Mouse (Mus musculus) intestine, embryonic 16.5 days (tissue): ENCODE data around the gene Phykpl. TPM values are rescaled to one million over a fixed set of nuclear protein-coding genes. Genes with fewer than 3 reads are reported as not detected.

Experiments used
- ATAC-seq: fragments of 200-750 bp; cut with Nextera tagmentation; 2 replicates; pipeline ENCODE4 v1.8.0; 2017; ENCODE audit warnings: moderate TSS enrichment, moderate library complexity
- H3K27ac ChIP-seq: fragments of 300-500 bp; sonication (generic); 2 replicates; pipeline ENCODE4 v1.5.1; 2014; ENCODE audit warnings: mild to moderate bottlenecking, low read length
- H3K27me3 ChIP-seq: fragments of 300-500 bp; sonication (generic); replicated peaks from 2 replicates; pipeline ENCODE4 v1.6.1; 2014; ENCODE audit warnings: low read length, control low read depth, mixed read lengths; ENCODE audit not compliant: control insufficient read depth, insufficient read depth
- H3K36me3 ChIP-seq: fragments of 300-500 bp; sonication (generic); 2 replicates; pipeline ENCODE4 v1.6.1; 2014; ENCODE audit warnings: low read length, control low read depth; ENCODE audit not compliant: control insufficient read depth, insufficient read depth
- H3K4me1 ChIP-seq: fragments of 300-500 bp; sonication (generic); 2 replicates; pipeline ENCODE4 v1.6.1; 2014; ENCODE audit warnings: low read length, control low read depth, mixed read lengths; ENCODE audit not compliant: control insufficient read depth, insufficient read depth
- H3K4me2 ChIP-seq: fragments of 300-500 bp; sonication (generic); 2 replicates; pipeline ENCODE4 v1.6.1; 2014; ENCODE audit warnings: low read depth, low read length, control low read depth
- H3K4me3 ChIP-seq: fragments of 300-500 bp; sonication (generic); 2 replicates; pipeline ENCODE4 v1.5.1; 2014; ENCODE audit warnings: mild to moderate bottlenecking, low read length
- H3K9ac ChIP-seq: fragments of 300-500 bp; sonication (generic); 2 replicates; pipeline ENCODE4 v1.6.1; 2014; ENCODE audit warnings: low read depth, low read length
- H3K9me3 ChIP-seq: fragments of 300-500 bp; sonication (generic); 2 replicates; pipeline ENCODE4 v1.6.1; 2016; ENCODE audit warnings: low read length, control low read depth; ENCODE audit not compliant: control insufficient read depth
- WGBS: fragments of 180-500 bp; shearing (Covaris S2); extraction: QIAGEN DNeasy Blood & Tissue Kit; methylation state at CpG from one replicate; pipeline ENCODE4 v1.1.7; 2014; 5-methylcytosine and 5-hydroxymethylcytosine counted together
- polyA plus RNA-seq: library from polyadenylated mRNA; unstranded; fragments of >200 nt; fragmentation: Nextera tagmentation; extraction: Ambion mirVana; gene quantifications from 2 replicates; pipeline ENCODE4 v1.2.1, GENCODE M21; 2015

Gene Phykpl
- polyA plus RNA-seq, 1 experiment from 2014 or later: 20.9 TPM

GRCm38 (mm10) chr11:51643761-51644160, 59.2 kb downstream of the Phykpl start:
- H3K4me3 ChIP-seq: no peak overlapping the region
- no peaks in the 10 kb centered on the region for H3K9me3 ChIP-seq
- H3K36me3 ChIP-seq: peaks cover 6% of the 10 kb centered on the region; the same call in 1 of the 2 replicates
- no peak overlapping the region for H3K4me2 ChIP-seq
- 56% methylated on average over 15 of the region's 15 CpGs for WGBS
- H3K27me3 ChIP-seq: no peaks in the 10 kb centered on the region
- peak overlapping the region; percentile 28; the same call in 1 of the 2 replicates for H3K27ac ChIP-seq
- peaks cover 26% of the 10 kb centered on the region for H3K4me1 ChIP-seq
- ATAC-seq: no peak
- peak overlapping the region; percentile 14; the same call in 1 of the 2 replicates for H3K9ac ChIP-seq

GRCm38 (mm10) chr11:51644217-51644616, 59.7 kb downstream of the Phykpl start:
- H3K4me2 ChIP-seq: no peak overlapping the region
- no peak overlapping the region for H3K27ac ChIP-seq
- no peak for ATAC-seq
- WGBS: 72% methylated on average over 16 of the region's 16 CpGs
- no peaks in the 10 kb centered on the region for H3K9me3 ChIP-seq
- H3K9ac ChIP-seq: 0 out of 2 replicates have a peak overlapping the region, but pooled peaks have one; percentile 14
- no peaks in the 10 kb centered on the region for H3K27me3 ChIP-seq
- peaks cover 31% of the 10 kb centered on the region for H3K4me1 ChIP-seq
- peaks cover 6% of the 10 kb centered on the region; the same call in 1 of the 2 replicates for H3K36me3 ChIP-seq
- H3K4me3 ChIP-seq: no peak overlapping the region

- no peaks in the 10 kb centered on the region for H3K27me3 ChIP-seq
- no peaks in the 10 kb centered on the region for H3K9me3 ChIP-seq
- no peak overlapping the region for H3K4me3 ChIP-seq
- H3K9ac ChIP-seq: 0 out of 2 replicates have a peak overlapping the region, but pooled peaks have one; percentile 19
- H3K36me3 ChIP-seq: peaks cover 6% of the 10 kb centered on the region; the same call in 1 of the 2 replicates
- 76% methylated on average over 13 of the region's 13 CpGs for WGBS
- H3K4me1 ChIP-seq: peaks cover 40% of the 10 kb centered on the region
- no peak overlapping the region for H3K4me2 ChIP-seq
- no peak overlapping the region for H3K27ac ChIP-seq
- ATAC-seq: no peak
Observed at GRCm38 (mm10) chr11:51645293-51645692, 60.7 kb downstream of the Phykpl start.

- Histone ChIP-seq H3K9me3 (no peaks in the 10 kb centered on the region), H3K4me2 (no peak overlapping the region), H3K9ac (0 out of 2 replicates have a peak overlapping the region, but pooled peaks have one; percentile 10), H3K4me3 (no peak overlapping the region), H3K36me3 (peaks cover 6% of the 10 kb centered on the region; the same call in 1 of the 2 replicates), H3K27ac (no peak overlapping the region), H3K27me3 (no peaks in the 10 kb centered on the region), H3K4me1 (peaks cover 34% of the 10 kb centered on the region)
- 76% methylated on average over 7 of the region's 7 CpGs for WGBS
- ATAC-seq: no peak
Observed at GRCm38 (mm10) chr11:51646245-51646644, 61.7 kb downstream of the Phykpl start.

- Histone ChIP-seq H3K27me3 (no peaks in the 10 kb centered on the region), H3K4me1 (peaks cover 34% of the 10 kb centered on the region), H3K4me2 (no peak overlapping the region), H3K27ac (peak overlapping the region; percentile 61), H3K9me3 (no peaks in the 10 kb centered on the region), H3K4me3 (peak overlapping the region; percentile 1; the same call in 1 of the 2 replicates), H3K36me3 (peaks cover 6% of the 10 kb centered on the region; the same call in 1 of the 2 replicates), H3K9ac (no peak overlapping the region)
- ATAC-seq: no peak
- 57% methylated on average over 15 of the region's 15 CpGs for WGBS
Observed at GRCm38 (mm10) chr11:51646751-51647667, 62.5 kb downstream of the Phykpl start.

- Histone ChIP-seq H3K4me3 (peak overlapping the region; percentile 22; the same call in 1 of the 2 replicates), H3K4me2 (0 out of 2 replicates have a peak overlapping the region, but pooled peaks have one; percentile 92), H3K9ac (peak overlapping the region; percentile 43; the same call in 1 of the 2 replicates), H3K27me3 (no peaks in the 10 kb centered on the region), H3K4me1 (peaks cover 31% of the 10 kb centered on the region), H3K36me3 (peaks cover 5% of the 10 kb centered on the region; the same call in 1 of the 2 replicates), H3K9me3 (no peaks in the 10 kb centered on the region), H3K27ac (peak overlapping the region; percentile 51)
- ATAC-seq: no peak
- 27% methylated on average over 3 of the region's 3 CpGs for WGBS
Observed at GRCm38 (mm10) chr11:51648566-51648965, 64.0 kb downstream of the Phykpl start.

GRCm38 (mm10) chr11:51649111-51649888, 64.7 kb downstream of the Phykpl start:
- Histone ChIP-seq H3K4me2 (peak overlapping the region; percentile 92), H3K9ac (peak overlapping the region; percentile 85), H3K27me3 (no peaks in the 10 kb centered on the region), H3K4me1 (peaks cover 28% of the 10 kb centered on the region), H3K36me3 (no peaks in the 10 kb centered on the region; the same call in 1 of the 2 replicates), H3K27ac (peak overlapping the region; percentile 51; the same call in 1 of the 2 replicates), H3K9me3 (no peaks in the 10 kb centered on the region), H3K4me3 (peak overlapping the region; percentile 78)
- whole genome bisulfite sequencing: 49% methylated on average over 11 of the region's 11 CpGs
- ATAC-seq: no peak

GRCm38 (mm10) chr11:51649889-51650199, 65.3 kb downstream of the Phykpl start:
- Histone ChIP-seq H3K9ac (peak overlapping the region; percentile 85), H3K36me3 (no peaks in the 10 kb centered on the region; the same call in 1 of the 2 replicates), H3K9me3 (no peaks in the 10 kb centered on the region), H3K27ac (peak overlapping the region; percentile 89), H3K4me2 (peak overlapping the region; percentile 92), H3K27me3 (no peaks in the 10 kb centered on the region), H3K4me3 (peak overlapping the region; percentile 78), H3K4me1 (peaks cover 28% of the 10 kb centered on the region)
- WGBS: 3% methylated on average over 7 of the region's 7 CpGs
- ATAC-seq: peak; percentile 14; the same call in 1 of the 2 replicates

- Histone ChIP-seq H3K27ac (peak overlapping the region; percentile 89), H3K4me1 (peaks cover 28% of the 10 kb centered on the region), H3K4me2 (peak overlapping the region; percentile 92), H3K9ac (peak overlapping the region; percentile 85), H3K36me3 (no peaks in the 10 kb centered on the region; the same call in 1 of the 2 replicates), H3K27me3 (no peaks in the 10 kb centered on the region), H3K4me3 (peak overlapping the region; percentile 78), H3K9me3 (no peaks in the 10 kb centered on the region)
- peak; percentile 57 for ATAC-seq
- under 1% methylated on average over 30 of the region's 30 CpGs for WGBS
Observed at GRCm38 (mm10) chr11:51650261-51650660, 65.7 kb downstream of the Phykpl start.
